Mouse (Mus musculus) kidney, embryonic 14.5 days (tissue): ENCODE data around the gene Cfap69. TPM values are rescaled to one million over a fixed set of nuclear protein-coding genes. Genes with fewer than 3 reads are reported as not detected.

Source experiments
- ATAC-seq: fragments of 200-750 bp; cut with Nextera tagmentation; 2 replicates; pipeline ENCODE4 v1.8.0; 2017; ENCODE audit warnings: moderate number of reproducible peaks, mild to moderate bottlenecking, moderate TSS enrichment, moderate library complexity; ENCODE audit not compliant: low FRiP score, low TSS enrichment
- H3K27ac ChIP-seq: fragments of 300-500 bp; sonication (generic); 2 replicates; pipeline ENCODE4 v1.5.1; 2014; ENCODE audit warnings: low read depth, mild to moderate bottlenecking, low read length, moderate library complexity, mixed read lengths
- H3K27me3 ChIP-seq: fragments of 300-500 bp; sonication (generic); 2 replicates; pipeline ENCODE4 v1.6.1; 2014; ENCODE audit warnings: mild to moderate bottlenecking, low read length; ENCODE audit not compliant: control insufficient read depth, insufficient read depth
- H3K36me3 ChIP-seq: fragments of 300-500 bp; sonication (generic); 2 replicates; pipeline ENCODE4 v1.6.1; 2014; ENCODE audit warnings: low read length, mixed read lengths; ENCODE audit not compliant: control insufficient read depth, insufficient read depth
- H3K4me1 ChIP-seq: fragments of 300-500 bp; sonication (generic); 2 replicates; pipeline ENCODE4 v1.6.1; 2014; ENCODE audit warnings: low read length, mixed read lengths; ENCODE audit not compliant: control insufficient read depth, insufficient read depth
- H3K4me2 ChIP-seq: fragments of 300-500 bp; sonication (generic); replicated peaks from 2 replicates; pipeline ENCODE4 v1.6.1; 2014; ENCODE audit warnings: low read depth, mild to moderate bottlenecking, low read length
- H3K4me3 ChIP-seq: fragments of 300-500 bp; sonication (generic); 2 replicates; pipeline ENCODE4 v1.5.1; 2014; ENCODE audit warnings: mild to moderate bottlenecking, low read length
- H3K9ac ChIP-seq: fragments of 300-500 bp; sonication (generic); 2 replicates; pipeline ENCODE4 v1.6.1; 2014; ENCODE audit warnings: low read depth, mild to moderate bottlenecking, low read length, moderate library complexity
- H3K9me3 ChIP-seq: fragments of 300-500 bp; sonication (generic); 2 replicates; pipeline ENCODE4 v1.6.1; 2016; ENCODE audit warnings: low read length; ENCODE audit not compliant: control insufficient read depth
- WGBS: fragments of 180-500 bp; shearing (Covaris S2); extraction: QIAGEN DNeasy Blood & Tissue Kit; methylation state at CpG from one replicate; pipeline ENCODE4 v1.1.7; 2014; 5-methylcytosine and 5-hydroxymethylcytosine counted together
- polyA plus RNA-seq: library from polyadenylated mRNA; unstranded; fragments of >200 nt; fragmentation: Nextera tagmentation; extraction: Ambion mirVana; gene quantifications from 2 replicates; pipeline ENCODE4 v1.2.1, GENCODE M21; 2014

Gene Cfap69
- polyA plus RNA-seq, 1 experiment from 2014 or later = 5.5 TPM

- no peak for ATAC-seq
- Histone ChIP-seq H3K36me3 (no peaks in the 10 kb centered on the region), H3K9ac (no peak overlapping the region), H3K27me3 (no peaks in the 10 kb centered on the region), H3K4me2 (no peak overlapping the region), H3K4me1 (no peaks in the 10 kb centered on the region), H3K4me3 (no peak overlapping the region), H3K9me3 (no peaks in the 10 kb centered on the region), H3K27ac (no peak overlapping the region)
- WGBS = 66% methylated on average over 4 of the region's 4 CpGs
Observed at GRCm38 (mm10) chr5:5618329-5618728, 45.7 kb downstream of the Cfap69 start.

DNA sequence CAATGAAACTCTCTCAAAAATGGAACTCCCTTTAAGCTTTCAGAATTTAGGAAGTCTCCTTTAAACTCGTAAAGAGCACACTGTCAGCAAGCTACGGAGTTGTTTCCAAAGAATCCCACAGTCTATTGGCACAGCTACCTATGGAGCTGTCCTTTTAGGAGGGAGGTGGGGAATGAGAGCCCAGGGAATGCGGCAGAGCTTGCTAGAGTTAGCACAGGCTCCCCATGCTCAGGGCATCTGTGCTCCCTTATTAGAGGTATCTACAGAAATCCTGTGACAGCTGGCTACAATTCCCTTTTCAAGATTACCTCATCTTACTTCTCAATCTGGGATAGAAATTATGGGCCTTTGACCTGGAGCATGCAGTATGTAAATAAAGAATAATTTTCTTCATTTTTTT lies 53.5 kb downstream of the Cfap69 start:
- H3K9ac ChIP-seq = no peak overlapping the region
- H3K4me3 ChIP-seq = no peak overlapping the region
- WGBS = 57% methylated on average over 3 of the region's 3 CpGs
- no peaks in the 10 kb centered on the region for H3K4me1 ChIP-seq
- H3K9me3 ChIP-seq = no peaks in the 10 kb centered on the region
- no peaks in the 10 kb centered on the region for H3K36me3 ChIP-seq
- ATAC-seq = no peak
- no peaks in the 10 kb centered on the region for H3K27me3 ChIP-seq
- H3K27ac ChIP-seq = no peak overlapping the region
- H3K4me2 ChIP-seq = no peak overlapping the region

- WGBS = 88% methylated on average over 3 of the region's 3 CpGs
- H3K9me3 ChIP-seq = no peaks in the 10 kb centered on the region
- H3K9ac ChIP-seq = no peak overlapping the region
- H3K36me3 ChIP-seq = no peaks in the 10 kb centered on the region
- H3K4me1 ChIP-seq = no peaks in the 10 kb centered on the region
- no peak overlapping the region for H3K27ac ChIP-seq
- ATAC-seq = no peak
- no peak overlapping the region for H3K4me2 ChIP-seq
- H3K4me3 ChIP-seq = no peak overlapping the region
- H3K27me3 ChIP-seq = no peaks in the 10 kb centered on the region
Observed at GRCm38 (mm10) chr5:5587686-5588085, 76.4 kb downstream of the Cfap69 start.

- ATAC-seq = peak; percentile 83; the same call in 1 of the 2 replicates
- 1% methylated on average over 24 of the region's 24 CpGs for WGBS
Observed at GRCm38 (mm10) chr5:5573749-5574317, 90.2 kb downstream of the Cfap69 start, which contains the start of gene Gm8773. Gene Gm8773, plus strand, starts transcription at chr5:5573799.

DNA sequence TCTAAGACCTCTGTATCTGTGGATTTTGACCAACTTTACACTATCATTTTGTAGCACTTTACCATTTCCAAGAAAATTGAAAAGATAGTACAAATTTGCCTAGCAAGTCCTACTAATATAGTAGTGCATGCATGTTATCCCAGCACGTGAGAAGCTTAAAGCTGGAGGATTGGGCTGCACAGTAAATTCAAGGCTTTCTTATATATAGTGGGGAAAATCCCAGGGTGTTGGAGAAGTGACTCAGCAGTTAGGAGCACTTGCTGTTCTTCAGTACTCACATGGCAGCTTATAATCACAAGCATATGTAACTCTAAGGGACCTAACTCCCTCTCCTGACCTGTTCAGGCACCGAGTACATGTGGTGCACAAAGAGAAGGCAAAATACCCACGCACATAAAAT lies 101.6 kb downstream of the Cfap69 start:
- no peak overlapping the region for H3K4me2 ChIP-seq
- H3K27ac ChIP-seq = no peak overlapping the region
- no peaks in the 10 kb centered on the region for H3K9me3 ChIP-seq
- H3K4me1 ChIP-seq = no peaks in the 10 kb centered on the region; the same call in 1 of the 2 replicates
- 78% methylated on average over 3 of the region's 3 CpGs for WGBS
- H3K36me3 ChIP-seq = no peaks in the 10 kb centered on the region
- no peak overlapping the region for H3K4me3 ChIP-seq
- H3K9ac ChIP-seq = no peak overlapping the region
- H3K27me3 ChIP-seq = no peaks in the 10 kb centered on the region; the same call in 1 of the 2 replicates
- ATAC-seq = no peak

More at GRCm38 (mm10) chr5:5573749-5574317, 90.2 kb downstream of the Cfap69 start, which contains the start of gene Gm8773:
- H3K4me1 ChIP-seq = no peaks in the 10 kb centered on the region
- H3K9me3 ChIP-seq = no peaks in the 10 kb centered on the region
- peak within 1 kb of the TSS; percentile 43 for H3K4me3 ChIP-seq
- H3K36me3 ChIP-seq = no peaks in the 10 kb centered on the region
- H3K9ac ChIP-seq = peak within 1 kb of the TSS; percentile 25; the same call in 1 of the 2 replicates
- H3K27me3 ChIP-seq = peaks cover 7% of the 10 kb centered on the region; the same call in 1 of the 2 replicates
- peak within 1 kb of the TSS; percentile 71 for H3K4me2 ChIP-seq
- H3K27ac ChIP-seq = no peak within 1 kb of the TSS

DNA sequence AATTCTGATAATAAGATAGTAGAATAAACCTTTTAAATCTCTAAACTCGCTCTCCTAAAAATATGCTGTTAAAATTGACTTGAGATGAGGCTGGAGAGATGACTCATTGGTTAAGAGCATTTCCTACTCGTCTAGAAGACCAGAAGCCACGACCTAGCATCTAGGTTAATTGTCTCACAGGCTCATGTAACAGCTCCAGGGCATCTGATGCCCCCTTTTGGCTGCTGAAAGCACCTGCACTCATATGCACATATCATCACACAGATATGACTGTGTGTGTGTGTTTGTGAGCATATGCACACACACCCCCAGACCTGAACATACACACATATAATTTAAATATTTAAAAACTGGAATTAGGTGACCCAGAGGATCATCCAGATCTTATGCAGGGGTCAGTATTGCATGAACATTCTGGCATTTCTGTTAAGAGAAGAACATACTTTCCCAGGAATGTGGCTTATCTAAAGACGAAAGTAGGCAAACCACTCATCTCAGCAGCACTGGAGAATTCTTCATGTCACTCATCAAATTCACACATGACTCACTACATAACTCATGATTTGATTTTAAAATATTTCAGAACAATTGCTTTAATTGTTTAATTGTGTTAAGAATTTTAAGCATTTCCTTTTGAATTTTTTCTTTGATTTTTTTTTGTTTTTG lies 102.9 kb downstream of the Cfap69 start:
- Histone ChIP-seq H3K27ac (no peak overlapping the region), H3K36me3 (no peaks in the 10 kb centered on the region), H3K4me3 (no peak overlapping the region), H3K4me2 (no peak overlapping the region), H3K27me3 (no peaks in the 10 kb centered on the region; the same call in 1 of the 2 replicates), H3K9ac (no peak overlapping the region), H3K4me1 (no peaks in the 10 kb centered on the region; the same call in 1 of the 2 replicates), H3K9me3 (no peaks in the 10 kb centered on the region)
- 68% methylated on average over 4 of the region's 4 CpGs for WGBS
- ATAC-seq = no peak

DNA sequence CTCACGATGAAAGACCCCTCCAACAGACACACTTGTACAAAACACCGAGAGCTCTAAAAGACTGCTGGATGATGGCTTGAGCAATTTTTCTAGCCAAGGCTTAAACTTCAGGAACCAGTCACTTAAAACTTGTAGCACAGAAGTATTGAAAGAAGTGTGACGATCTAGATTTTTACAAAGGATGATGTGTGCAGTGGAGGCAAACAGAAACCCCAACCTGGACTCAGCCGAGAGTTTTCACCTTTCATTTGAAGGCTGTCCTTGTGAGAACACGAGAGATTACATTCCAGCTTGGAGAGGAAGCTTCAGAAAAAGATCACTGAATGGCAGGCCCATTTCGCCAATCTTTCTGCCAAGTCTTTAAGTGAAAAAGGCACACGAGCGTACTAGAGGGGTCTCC lies 104.2 kb downstream of the Cfap69 start:
- peaks cover 7% of the 10 kb centered on the region for H3K36me3 ChIP-seq
- 38% methylated on average over 8 of the region's 8 CpGs for WGBS
- peak overlapping the region; percentile 74 for H3K9ac ChIP-seq
- no peak for ATAC-seq
- H3K4me3 ChIP-seq = peak overlapping the region; percentile 77
- no peaks in the 10 kb centered on the region for H3K27me3 ChIP-seq
- peak overlapping the region; percentile 66 for H3K4me2 ChIP-seq
- no peaks in the 10 kb centered on the region; the same call in 1 of the 2 replicates for H3K4me1 ChIP-seq
- H3K27ac ChIP-seq = no peak overlapping the region
- H3K9me3 ChIP-seq = no peaks in the 10 kb centered on the region

GRCm38 (mm10) chr5:5559079-5559740 lies 104.8 kb downstream of the Cfap69 start, which contains the start of gene Gtpbp10:
Gene Gtpbp10, minus strand, starts transcription at chr5:5559538.
- Histone ChIP-seq H3K36me3 (peaks cover 13% of the 10 kb centered on the region), H3K27me3 (no peaks in the 10 kb centered on the region), H3K4me1 (no peaks in the 10 kb centered on the region; the same call in 1 of the 2 replicates), H3K27ac (peak within 1 kb of the TSS; percentile 56; the same call in 1 of the 2 replicates), H3K4me3 (peak within 1 kb of the TSS; percentile 77), H3K4me2 (peak within 1 kb of the TSS; percentile 66), H3K9me3 (no peaks in the 10 kb centered on the region), H3K9ac (peak within 1 kb of the TSS; percentile 74)
- peak; percentile 99 for ATAC-seq
- under 1% methylated on average over 43 of the region's 43 CpGs for WGBS
